Mouse (Mus musculus) limb, embryonic 11.5 days (tissue): ENCODE results near the gene Llph. TPM values are rescaled to one million over a fixed set of nuclear protein-coding genes. Genes with fewer than 3 reads are reported as not detected.

Experiments
- ATAC-seq: fragments of 200-750 bp; cut with Nextera tagmentation; 2 replicates; pipeline ENCODE4 v1.8.0; 2017; ENCODE audit warnings: low read depth; ENCODE audit not compliant: insufficient number of reproducible peaks, low FRiP score, low TSS enrichment
- DNase-seq: peaks from one replicate; pipeline ENCODE4 v3.0.0-alpha.2; 2015; ENCODE audit warnings: low spot score
- H3K27ac ChIP-seq: fragments of 300-500 bp; sonication (generic); replicated peaks from 2 replicates; pipeline ENCODE4 v1.5.1; 2014; ENCODE audit warnings: low read depth, mild to moderate bottlenecking, low read length
- H3K27me3 ChIP-seq: fragments of 300-500 bp; sonication (generic); 2 replicates; pipeline ENCODE4 v1.6.1; 2014; ENCODE audit warnings: mild to moderate bottlenecking, low read length, mixed read lengths; ENCODE audit not compliant: control insufficient read depth, insufficient read depth
- H3K36me3 ChIP-seq: fragments of 300-500 bp; sonication (generic); 2 replicates; pipeline ENCODE4 v1.6.1; 2014; ENCODE audit warnings: mild to moderate bottlenecking, low read length, moderate library complexity, mixed read lengths; ENCODE audit not compliant: control insufficient read depth, insufficient read depth
- H3K4me1 ChIP-seq: fragments of 300-500 bp; sonication (generic); 2 replicates; pipeline ENCODE4 v1.6.1; 2014; ENCODE audit warnings: low read length, mixed read lengths; ENCODE audit not compliant: control insufficient read depth, insufficient read depth
- H3K4me2 ChIP-seq: fragments of 300-500 bp; sonication (generic); 2 replicates; pipeline ENCODE4 v1.6.1; 2014; ENCODE audit warnings: low read depth, mild to moderate bottlenecking, moderate library complexity; ENCODE audit not compliant: severe bottlenecking
- H3K4me3 ChIP-seq: fragments of 300-500 bp; sonication (generic); 2 replicates; pipeline ENCODE4 v1.5.1; 2014; ENCODE audit warnings: low read depth, low read length
- H3K9ac ChIP-seq: fragments of 300-500 bp; sonication (generic); 2 replicates; pipeline ENCODE4 v1.6.1; 2014; ENCODE audit warnings: mild to moderate bottlenecking, low read length
- H3K9me3 ChIP-seq: fragments of 300-500 bp; sonication (generic); 2 replicates; pipeline ENCODE4 v1.6.1; 2016; ENCODE audit warnings: low read length; ENCODE audit not compliant: control insufficient read depth
- WGBS: fragments of 180-500 bp; shearing (Covaris S2); extraction: QIAGEN DNeasy Blood & Tissue Kit; methylation state at CpG from one replicate; pipeline ENCODE4 v1.1.7; 2014; 5-methylcytosine and 5-hydroxymethylcytosine counted together
- polyA plus RNA-seq: library from polyadenylated mRNA; unstranded; fragments of >200 nt; fragmentation: Nextera tagmentation; extraction: Ambion mirVana; gene quantifications from 2 replicates; pipeline ENCODE4 v1.2.1, GENCODE M21; 2014

The Llph gene
- polyA plus RNA-seq, 1 experiment from 2014 or later = 64.1 TPM

DNA sequence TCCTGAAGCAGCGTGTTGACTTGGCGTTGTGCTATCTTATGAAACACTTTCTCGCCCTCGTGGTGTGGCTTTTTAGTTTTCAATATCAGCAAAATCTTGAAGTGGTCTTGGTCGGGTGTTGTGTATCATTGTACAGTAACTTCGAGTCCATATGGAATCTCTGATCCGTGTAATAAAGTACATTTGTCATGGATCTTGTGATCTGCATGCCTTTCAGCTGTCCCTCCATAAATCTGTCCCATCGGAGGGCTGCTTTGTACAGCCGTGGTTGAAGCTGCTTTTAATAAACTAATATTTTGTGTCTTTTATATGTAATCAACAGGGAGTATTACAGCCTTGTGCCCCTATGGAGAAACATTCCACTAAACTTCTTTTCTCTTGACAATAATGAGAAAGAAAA lies 10.0 kb downstream of the Llph start:
- WGBS = 65% methylated on average over 9 of the region's 9 CpGs
- Histone ChIP-seq H3K4me3 (no peak overlapping the region), H3K27me3 (no peaks in the 10 kb centered on the region), H3K9me3 (no peaks in the 10 kb centered on the region), H3K36me3 (no peaks in the 10 kb centered on the region), H3K4me2 (no peak overlapping the region), H3K9ac (no peak overlapping the region), H3K27ac (no peak overlapping the region), H3K4me1 (peaks cover 21% of the 10 kb centered on the region)
- ATAC-seq (no peak), DNase-seq (no peak)

DNA sequence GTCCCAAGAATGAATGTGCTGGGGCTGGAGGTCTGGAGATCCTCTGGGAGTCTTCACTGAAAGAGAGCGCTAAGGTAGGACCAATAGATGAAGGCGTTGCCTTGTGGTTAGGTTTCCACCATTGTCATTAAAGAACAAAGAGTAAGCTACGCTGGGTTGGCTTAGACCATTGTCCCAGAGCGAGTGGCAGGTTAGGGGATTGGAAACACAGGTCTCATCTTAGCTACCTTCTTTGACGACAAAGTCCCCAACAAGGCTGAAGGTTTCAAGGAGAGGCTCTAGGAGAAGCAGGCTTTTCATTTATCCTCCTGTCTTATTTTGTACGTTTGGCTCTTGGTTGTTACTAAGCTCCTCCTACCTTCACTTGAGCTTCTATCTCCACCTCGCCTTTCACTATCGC lies 11.4 kb downstream of the Llph start:
- WGBS = 92% methylated on average over 8 of the region's 8 CpGs
- no peak overlapping the region for H3K9ac ChIP-seq
- H3K36me3 ChIP-seq = no peaks in the 10 kb centered on the region
- H3K4me2 ChIP-seq = no peak overlapping the region
- DNase-seq (no peak), ATAC-seq (no peak)
- no peaks in the 10 kb centered on the region for H3K9me3 ChIP-seq
- H3K4me3 ChIP-seq = no peak overlapping the region
- no peaks in the 10 kb centered on the region for H3K27me3 ChIP-seq
- no peak overlapping the region for H3K27ac ChIP-seq
- H3K4me1 ChIP-seq = peaks cover 24% of the 10 kb centered on the region

DNA sequence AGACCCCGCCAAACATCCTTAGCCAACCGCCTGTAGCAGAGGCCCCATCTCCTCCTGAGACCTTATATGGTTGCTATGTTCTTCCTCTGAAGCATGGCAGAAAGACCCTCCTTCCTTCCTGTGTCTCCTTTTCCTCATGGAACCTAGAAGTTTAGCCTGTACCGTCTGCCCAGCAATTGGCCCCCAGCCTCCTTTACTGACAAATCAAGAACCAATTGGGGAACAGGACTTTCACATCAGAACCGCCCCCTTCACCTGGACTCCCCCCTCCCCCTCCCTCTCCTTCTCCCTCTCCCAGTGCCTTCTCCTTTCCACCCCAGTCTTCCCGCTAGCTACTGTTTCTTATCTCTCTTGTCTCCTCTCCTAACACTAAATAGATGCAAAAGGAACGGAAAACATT lies 12.6 kb downstream of the Llph start:
- no peaks in the 10 kb centered on the region for H3K27me3 ChIP-seq
- no peak overlapping the region for H3K27ac ChIP-seq
- no peaks in the 10 kb centered on the region for H3K36me3 ChIP-seq
- WGBS = 60% methylated on average over 6 of the region's 6 CpGs
- no peak overlapping the region for H3K9ac ChIP-seq
- DNase-seq (no peak), ATAC-seq (no peak)
- peaks cover 24% of the 10 kb centered on the region for H3K4me1 ChIP-seq
- H3K4me2 ChIP-seq = no peak overlapping the region
- no peak overlapping the region for H3K4me3 ChIP-seq
- no peaks in the 10 kb centered on the region for H3K9me3 ChIP-seq

DNA sequence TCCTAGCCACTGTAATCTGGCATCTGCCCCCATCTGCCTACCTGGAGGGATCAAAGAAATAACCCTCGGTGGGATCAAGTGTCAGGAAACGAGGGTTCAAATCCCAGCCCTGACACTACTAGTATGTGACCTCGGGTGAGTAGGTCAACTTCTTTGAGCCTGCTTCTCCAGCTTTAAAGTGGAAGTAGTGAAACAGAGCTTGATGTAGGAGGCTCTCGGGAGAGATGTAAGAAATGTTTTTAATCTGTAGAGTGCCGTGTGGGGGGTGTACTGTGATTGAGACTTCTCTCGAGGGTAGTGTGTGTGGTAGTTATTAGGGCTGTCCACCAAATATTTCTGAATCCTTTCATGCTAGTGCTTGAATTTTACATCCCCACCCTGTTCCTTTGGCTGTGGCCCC lies 15.6 kb downstream of the Llph start:
- Histone ChIP-seq H3K27me3 (no peaks in the 10 kb centered on the region), H3K4me2 (no peak overlapping the region), H3K4me3 (no peak overlapping the region), H3K4me1 (peaks cover 33% of the 10 kb centered on the region), H3K27ac (no peak overlapping the region), H3K9me3 (no peaks in the 10 kb centered on the region), H3K9ac (no peak overlapping the region), H3K36me3 (no peaks in the 10 kb centered on the region)
- DNase-seq (no peak), ATAC-seq (no peak)
- 19% methylated on average over 6 of the region's 6 CpGs for WGBS

DNA sequence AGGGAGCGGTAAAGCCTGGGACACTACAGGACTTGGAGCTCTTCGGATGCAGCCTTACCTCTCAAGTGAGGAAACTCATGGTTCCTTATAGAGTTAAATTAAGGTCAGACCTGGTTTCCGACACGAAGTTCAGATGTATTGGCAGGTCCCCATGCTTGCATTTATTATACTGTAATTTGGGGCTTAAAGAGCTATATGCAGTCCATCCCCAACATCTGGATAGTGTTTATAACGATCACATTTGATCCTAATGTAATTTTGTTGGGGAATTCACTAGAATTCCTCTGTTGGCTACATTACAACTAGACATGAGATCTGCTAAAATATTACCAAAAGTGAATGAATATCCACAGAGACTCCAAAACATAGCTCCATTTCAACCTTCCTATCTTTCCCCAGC lies 18.8 kb downstream of the Llph start:
- H3K27ac ChIP-seq = no peak overlapping the region
- H3K27me3 ChIP-seq = no peaks in the 10 kb centered on the region
- peaks cover 20% of the 10 kb centered on the region for H3K4me1 ChIP-seq
- 69% methylated on average over 5 of the region's 5 CpGs for WGBS
- no peak overlapping the region for H3K4me3 ChIP-seq
- no peak for ATAC-seq
- no peak for DNase-seq
- H3K4me2 ChIP-seq = no peak overlapping the region
- H3K36me3 ChIP-seq = no peaks in the 10 kb centered on the region
- no peaks in the 10 kb centered on the region for H3K9me3 ChIP-seq
- H3K9ac ChIP-seq = no peak overlapping the region

DNA sequence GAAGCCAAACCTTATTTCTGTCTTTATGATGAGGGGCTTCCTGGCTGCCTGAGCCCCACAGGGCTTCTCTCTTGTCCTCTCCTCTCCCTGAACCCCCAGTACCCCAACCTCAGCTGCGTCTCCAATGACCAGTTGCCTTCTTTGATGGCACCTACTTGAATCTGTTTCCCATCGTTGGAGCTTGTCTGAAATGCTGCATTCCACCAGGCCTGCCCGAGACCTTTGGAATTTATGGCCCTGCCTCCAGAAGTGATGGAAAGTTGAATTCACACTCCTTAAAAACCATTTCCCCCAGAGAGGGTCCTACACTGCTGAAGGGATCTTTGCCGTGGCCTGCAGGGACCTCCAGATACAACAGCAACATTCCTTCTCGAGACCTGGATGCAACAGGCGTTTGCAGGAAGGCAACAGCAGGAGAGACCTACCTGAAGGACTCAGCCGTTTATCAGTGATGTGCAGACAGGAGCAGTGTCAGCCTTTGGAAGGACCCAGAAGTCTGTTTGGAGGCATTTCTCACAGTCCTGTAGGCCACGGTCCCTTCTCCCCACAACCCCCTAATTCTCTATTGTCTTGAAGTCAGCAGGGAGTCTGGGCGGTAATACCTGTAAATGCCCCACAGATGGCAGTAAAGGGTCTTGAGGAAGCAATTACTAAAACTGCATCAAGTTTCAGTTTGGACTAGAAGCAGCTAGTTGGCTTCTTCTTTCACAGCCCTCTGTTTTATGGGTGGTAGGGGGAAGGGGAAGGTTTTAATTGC lies 20.3 kb downstream of the Llph start:
- Histone ChIP-seq H3K27ac (peak overlapping the region; percentile 81), H3K9ac (peak overlapping the region; percentile 18; the same call in 1 of the 2 replicates), H3K9me3 (no peaks in the 10 kb centered on the region), H3K27me3 (no peaks in the 10 kb centered on the region), H3K4me1 (peaks cover 19% of the 10 kb centered on the region), H3K36me3 (no peaks in the 10 kb centered on the region), H3K4me3 (no peak overlapping the region), H3K4me2 (peak overlapping the region; percentile 3; the same call in 1 of the 2 replicates)
- 4% methylated on average over 9 of the region's 9 CpGs for WGBS
- DNase-seq = peak; percentile 81
- ATAC-seq = peak; percentile 63; the same call in 1 of the 2 replicates

DNA sequence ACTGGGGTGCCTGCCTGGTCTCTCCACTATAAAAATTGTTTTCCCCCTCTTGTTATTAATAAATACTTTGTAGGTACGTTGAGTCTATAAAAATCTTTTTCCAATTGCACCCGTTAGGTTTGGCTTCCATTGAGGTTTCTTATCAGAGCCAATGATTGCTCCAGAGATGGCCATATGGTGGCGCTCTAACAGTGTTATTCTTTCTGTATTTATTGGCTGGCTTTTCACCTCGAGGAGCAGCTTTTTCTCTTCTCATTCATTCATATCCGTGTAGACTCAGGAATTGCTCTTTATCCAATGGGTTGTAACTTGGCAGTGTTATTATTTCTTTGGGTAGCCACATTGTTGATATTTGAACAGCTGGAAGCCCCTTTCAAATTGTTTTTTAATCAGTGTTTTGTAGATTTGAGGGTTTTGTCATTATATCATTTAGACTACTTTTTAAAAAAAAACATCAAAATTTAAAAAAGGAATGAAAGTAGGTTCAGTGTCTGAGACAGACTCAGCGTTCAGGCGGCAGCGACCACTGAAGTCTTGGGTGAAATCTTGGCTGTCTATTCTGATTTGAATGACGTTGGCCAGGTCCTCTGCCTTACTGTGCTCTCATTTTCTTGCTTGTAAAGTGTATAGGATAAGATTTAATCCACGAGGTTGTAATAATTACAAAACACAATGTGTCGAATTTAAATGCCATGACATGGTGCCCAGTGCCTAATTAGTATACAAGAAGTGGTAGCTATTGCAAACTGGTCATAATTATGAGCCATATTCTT lies 24.2 kb downstream of the Llph start:
- no peak overlapping the region for H3K4me3 ChIP-seq
- H3K4me2 ChIP-seq = no peak overlapping the region
- no peaks in the 10 kb centered on the region for H3K36me3 ChIP-seq
- H3K9me3 ChIP-seq = no peaks in the 10 kb centered on the region
- H3K4me1 ChIP-seq = peaks cover 24% of the 10 kb centered on the region
- peak; percentile 60 for DNase-seq
- no peak for ATAC-seq
- WGBS = 31% methylated on average over 11 of the region's 11 CpGs
- no peak overlapping the region for H3K9ac ChIP-seq
- no peaks in the 10 kb centered on the region for H3K27me3 ChIP-seq
- H3K27ac ChIP-seq = no peak overlapping the region

DNA sequence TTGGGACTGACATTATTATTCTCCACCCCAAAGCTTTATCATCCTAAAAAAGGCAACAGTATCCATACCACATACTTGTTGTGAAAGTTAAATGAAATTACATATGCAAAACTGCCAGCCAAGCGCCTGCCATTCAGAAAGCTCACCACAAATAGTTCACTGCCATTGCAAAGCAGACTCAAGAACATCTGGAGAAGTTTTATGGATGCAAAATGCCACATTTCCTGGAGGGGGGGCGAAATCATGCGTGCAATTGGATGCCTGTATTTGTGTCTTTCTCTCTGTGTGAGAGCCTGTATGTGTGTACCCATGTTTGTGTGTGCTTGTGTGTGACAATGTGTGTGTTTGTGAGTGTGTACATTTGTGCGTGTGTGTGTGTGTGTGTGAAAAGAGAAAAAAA lies 24.9 kb downstream of the Llph start:
- WGBS = 37% methylated on average over 4 of the region's 4 CpGs
- no peaks in the 10 kb centered on the region for H3K36me3 ChIP-seq
- no peaks in the 10 kb centered on the region for H3K9me3 ChIP-seq
- H3K4me1 ChIP-seq = peaks cover 17% of the 10 kb centered on the region
- H3K9ac ChIP-seq = no peak overlapping the region
- H3K4me3 ChIP-seq = no peak overlapping the region
- H3K4me2 ChIP-seq = no peak overlapping the region
- DNase-seq (peak; percentile 72), ATAC-seq (no peak)
- no peaks in the 10 kb centered on the region for H3K27me3 ChIP-seq
- peak overlapping the region; percentile 44; the same call in 1 of the 2 replicates for H3K27ac ChIP-seq
